Mouse (Mus musculus) megakaryocyte, embryonic 14.5 days (primary cell): ENCODE measurements around the gene Gm9903.

ENCODE experiments used
- FLI1 ChIP-seq: IDR thresholded peaks from 2 replicates; pipeline ENCODE4 v1.6.1; 2012; ENCODE audit warnings: low read length, inconsistent platforms, mixed read lengths
- GATA1 ChIP-seq: IDR thresholded peaks from 3 replicates; pipeline ENCODE4 v1.6.1; 2012; ENCODE audit warnings: mixed read lengths, low read length, inconsistent platforms, borderline replicate concordance

- TF ChIP-seq GATA1: no peak
- TF ChIP-seq FLI1: no peak
Measured at GRCm38 (mm10) chr5:33632526-33632925, 2.8 kb downstream of the Gm9903 start.
